Mouse (Mus musculus): ENCODE measurements around the gene Eif4a2.

DNA sequence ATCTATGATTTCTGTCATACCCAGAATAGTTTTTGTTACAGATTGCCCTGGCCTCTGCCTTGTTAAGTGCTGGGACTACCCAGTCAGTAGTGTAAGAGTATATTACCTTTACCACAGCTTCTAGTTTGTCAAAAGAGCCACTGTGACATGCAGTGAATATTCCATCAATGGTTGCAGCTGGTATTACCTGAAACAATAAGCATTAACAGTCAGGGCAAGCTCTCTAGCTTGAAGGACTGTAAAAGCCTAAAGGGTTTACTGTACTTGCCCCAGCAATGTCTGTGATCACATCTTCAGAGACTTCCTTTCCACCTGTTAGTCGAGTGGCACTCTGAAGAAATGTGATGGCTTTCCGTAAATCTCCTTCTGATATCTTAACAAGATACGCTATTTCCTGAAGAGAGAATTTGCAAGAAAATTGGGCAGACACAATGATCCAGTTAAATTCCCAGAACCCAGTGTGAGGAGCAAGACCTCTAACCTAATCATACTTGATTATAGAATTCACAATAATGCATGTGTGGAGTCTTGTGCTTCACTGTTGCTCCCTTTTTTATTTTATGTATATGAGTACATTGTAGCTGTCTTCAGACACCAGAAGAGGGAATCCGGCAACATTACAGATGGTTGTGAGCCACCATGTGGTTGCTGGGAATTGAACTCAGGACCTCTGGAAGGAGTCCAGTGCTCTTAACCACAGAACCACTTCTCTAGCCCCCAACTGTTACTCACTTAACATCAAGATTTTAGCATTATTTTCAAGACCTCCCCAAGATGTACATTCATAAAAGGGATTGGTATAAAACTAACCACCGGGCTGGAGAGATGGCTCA is 7.3 kb downstream of the Eif4a2 start:
- TF ChIP-seq CTCF (conservative IDR thresholded peaks at IDR 0.05; ENCODE audit: low read length) (no peak), POU5F1 (IDR thresholded peaks at IDR 0.05; ENCODE audit: borderline replicate concordance, low read length) (no peak), NANOG (IDR thresholded peaks at IDR 0.05; ENCODE audit: borderline replicate concordance, low read length) (no peak)

All from E14TG2a.4 (cell line).